Mouse (Mus musculus) liver, adult 2 months (tissue): ENCODE results near the gene Prkce.

Experiments
- CTCF ChIP-seq: fragments of 200-500 bp; IDR thresholded peaks from 2 replicates; pipeline ENCODE4 v1.5.1; 2011; ENCODE audit warnings: low read depth, low read length, control low read depth
- POLR2A ChIP-seq: fragments of 200-500 bp; IDR thresholded peaks from 2 replicates; pipeline ENCODE4 v1.6.1; 2011; ENCODE audit warnings: low read length, control low read depth; ENCODE audit not compliant: insufficient read depth; ENCODE audit errors: extremely low read depth

DNA sequence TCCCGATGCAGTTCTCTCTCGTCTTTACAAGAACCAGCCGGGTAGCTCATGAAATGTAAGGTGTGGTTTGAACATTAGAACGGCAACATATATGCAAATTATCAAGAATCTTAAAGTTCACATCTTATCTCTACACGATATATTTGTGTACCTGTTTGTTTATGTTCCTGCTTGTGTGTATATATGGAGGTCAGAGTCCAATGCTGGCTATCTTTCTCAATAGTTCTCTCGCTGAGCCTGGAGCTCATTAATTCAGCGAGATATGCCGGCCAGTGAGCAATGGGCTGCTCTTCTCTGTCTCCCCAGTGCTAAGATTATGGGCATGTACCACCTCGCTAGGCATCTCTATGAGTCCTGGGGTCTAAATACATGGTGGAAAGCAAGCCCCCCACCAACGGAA lies 356.3 kb downstream of the Prkce start:
- TF ChIP-seq CTCF (no peak), POLR2A (no peak)
